Mouse (Mus musculus) lung, adult 2 months (tissue): ENCODE data around the gene Prpf3.

ENCODE experiments used
- CTCF ChIP-seq: fragments of 200-500 bp; IDR thresholded peaks from 2 replicates; pipeline ENCODE4 v1.5.1; 2011; ENCODE audit warnings: mild to moderate bottlenecking, low read length, control low read depth; ENCODE audit not compliant: insufficient read depth
- POLR2A ChIP-seq: fragments of 200-500 bp; IDR thresholded peaks from 2 replicates; pipeline ENCODE4 v1.6.1; 2011; ENCODE audit warnings: low read depth, mild to moderate bottlenecking, control low read depth, low read length, borderline replicate concordance; ENCODE audit errors: extremely low read depth

- no peak for TF ChIP-seq POLR2A
- no peak for TF ChIP-seq CTCF
Observed at GRCm38 (mm10) chr3:95794299-95794698, 61.4 kb downstream of the Prpf3 start.
